Mouse (Mus musculus) left cerebral cortex, adult 18-20 months (tissue): ENCODE data around the gene Ppil3. TPM values are rescaled to one million over a fixed set of nuclear protein-coding genes. Genes with fewer than 3 reads are reported as not detected.

ENCODE experiments used
- DNase-seq, 2 experiments: peaks; one replicate each; pipeline ENCODE4 v3.0.0; 2021 to 2022; ENCODE audit warnings: low spot score in 2 of 2, mixed read lengths in 1 of 2
- long read RNA-seq, 2 experiments: library from polyadenylated mRNA; stranded (forward); transcript quantifications; one replicate each; pipeline ENCODE4 v2.0.0; 2021
- total RNA-seq, 2 experiments: library from RNA; stranded (reverse); gene quantifications; 2 replicates each; pipeline ENCODE4 v1.2.3; 2021

Gene Ppil3
- total RNA-seq: 10 to 100 TPM; 25.9 to 28.6 TPM
- long read RNA-seq, experiment 1, transcript Ppil3-203 (7 exons, 1,033 nt): major isoform, 6 of 12 reads
- long read RNA-seq, experiment 1, partial matches to known transcripts: 1 of 12 reads
- long read RNA-seq, experiment 1, other reads (novel, unspliced or antisense): 1 of 12 reads
- long read RNA-seq, experiment 2, transcript Ppil3-203 (7 exons, 1,033 nt): major isoform, 5 of 14 reads
- long read RNA-seq, experiment 2, partial matches to known transcripts: 0 of 14 reads
- long read RNA-seq, experiment 2, other reads (novel, unspliced or antisense): 6 of 14 reads

DNA sequence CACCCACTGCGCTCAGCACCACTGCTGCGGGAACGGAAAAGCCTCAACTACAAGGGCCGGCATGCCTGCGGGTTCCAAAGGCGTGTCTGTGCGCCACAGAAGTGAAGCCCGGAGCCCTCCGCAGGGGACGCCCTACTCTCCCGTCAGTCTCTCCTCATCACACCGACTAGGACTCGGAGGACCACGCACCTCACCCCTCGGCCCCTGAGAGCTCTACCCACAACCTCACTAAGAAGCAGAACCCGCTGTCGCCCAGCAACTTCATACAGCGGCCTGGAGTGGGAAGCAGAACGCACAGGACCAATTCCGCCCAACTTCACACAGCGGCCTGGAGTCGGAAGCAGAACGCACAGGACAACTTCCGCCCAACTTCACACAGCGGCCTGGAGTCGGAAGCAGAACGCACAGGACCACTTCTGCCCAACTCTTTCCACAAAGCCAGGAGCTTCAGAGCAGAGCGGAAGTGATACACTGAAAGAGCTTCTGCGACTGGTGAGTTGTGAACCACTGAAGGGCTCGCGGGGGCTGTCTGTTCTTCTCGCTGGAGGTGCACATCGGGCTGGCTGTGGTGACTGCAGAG lies at the start of gene Ppil3, which contains the start of gene Nif3l1:
Gene Ppil3, minus strand, starts transcription at position 344 of the 580 bp plus-strand sequence.
Gene Nif3l1, plus strand, starts transcription at position 9 of the 580 bp plus-strand sequence.
- DNase-seq: peak; percentile 79 to 90

DNA sequence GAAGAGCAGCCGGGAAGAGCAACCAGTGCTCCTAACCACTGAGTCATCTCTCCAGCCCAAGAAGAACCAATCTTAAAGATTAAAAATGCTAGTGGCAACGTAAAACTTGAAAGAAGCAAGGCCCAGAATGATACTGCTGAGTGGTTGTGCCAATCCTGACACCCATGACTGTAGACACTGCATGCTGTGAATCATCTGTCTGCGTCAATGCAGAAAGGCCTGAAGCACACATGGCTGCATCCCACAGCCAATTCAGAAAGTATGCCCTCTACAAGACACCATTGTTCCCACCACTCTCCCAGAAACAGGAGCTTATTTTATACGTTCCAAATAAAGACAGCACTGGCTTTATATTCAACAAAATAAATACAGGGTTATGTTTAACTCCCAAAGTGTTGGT lies 37.4 kb upstream of the Ppil3 start:
- no peak for DNase-seq

GRCm38 (mm10) chr1:58475662-58476061 lies 30.4 kb upstream of the Ppil3 start:
- DNase-seq: no peak

DNA sequence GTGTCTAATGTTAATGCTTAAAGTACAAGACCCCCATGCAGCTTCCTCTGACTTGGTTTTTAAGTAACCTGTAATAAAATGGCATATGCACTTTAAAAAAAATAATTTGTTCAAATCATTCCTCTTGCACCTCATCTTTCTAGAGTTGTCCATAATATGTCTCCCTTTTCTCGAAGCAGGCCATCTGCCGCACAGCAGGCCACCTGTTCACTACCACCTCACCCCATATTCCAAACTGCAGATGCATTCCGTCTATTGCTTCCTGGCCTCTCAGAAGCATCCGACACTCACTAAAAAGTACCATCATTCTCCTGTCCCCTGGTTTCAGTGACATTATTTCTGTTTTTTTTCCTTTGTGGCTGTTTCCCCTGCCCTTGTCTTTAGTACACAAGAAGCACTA lies 20.3 kb upstream of the Ppil3 start:
- no peak for DNase-seq

GRCm38 (mm10) chr1:58465042-58465441 lies 19.8 kb upstream of the Ppil3 start:
- peak in 1 of 2 experiments; percentile 21 for DNase-seq

- no peak for DNase-seq
Observed at GRCm38 (mm10) chr1:58463935-58464334, 18.6 kb upstream of the Ppil3 start.

DNA sequence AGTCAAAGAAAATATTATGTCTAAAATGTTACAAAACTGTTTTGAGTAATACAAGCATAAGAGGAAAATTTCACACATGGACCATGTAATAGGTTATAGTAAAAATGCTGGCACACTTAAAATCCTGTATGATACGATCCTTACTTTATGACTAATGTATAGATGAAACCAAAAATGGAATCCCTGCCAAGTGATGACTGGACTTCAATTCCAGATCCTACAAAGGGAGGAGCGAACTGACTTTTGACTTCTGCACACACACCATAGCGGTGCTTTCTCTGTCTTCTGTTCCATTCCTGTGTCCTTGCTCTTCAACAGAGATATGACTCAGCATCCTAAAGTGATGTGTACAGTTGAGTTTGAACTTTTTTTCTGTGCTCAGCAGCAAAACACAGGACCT lies 15.3 kb upstream of the Ppil3 start:
- DNase-seq: no peak

DNA sequence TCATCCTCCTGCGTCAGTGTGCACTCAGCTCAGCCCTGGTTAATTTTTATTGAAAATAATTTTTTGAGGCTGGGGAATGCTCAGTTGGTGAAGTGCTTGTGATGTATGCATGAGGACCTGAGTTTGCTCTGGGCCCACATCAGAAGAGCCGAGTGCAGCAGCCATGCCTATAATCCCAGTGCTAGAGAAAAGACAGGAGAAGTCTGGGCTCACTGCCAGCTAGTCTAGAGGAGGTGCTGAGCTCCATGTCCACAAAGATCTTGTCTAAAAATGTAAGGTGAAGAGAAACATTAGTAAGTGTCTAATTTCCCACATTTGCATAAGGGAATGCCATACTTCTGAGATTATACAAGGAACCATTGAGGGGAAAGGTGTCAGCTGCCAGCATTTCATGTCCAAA lies 13.6 kb upstream of the Ppil3 start:
- peak; percentile 8 to 42 for DNase-seq

DNA sequence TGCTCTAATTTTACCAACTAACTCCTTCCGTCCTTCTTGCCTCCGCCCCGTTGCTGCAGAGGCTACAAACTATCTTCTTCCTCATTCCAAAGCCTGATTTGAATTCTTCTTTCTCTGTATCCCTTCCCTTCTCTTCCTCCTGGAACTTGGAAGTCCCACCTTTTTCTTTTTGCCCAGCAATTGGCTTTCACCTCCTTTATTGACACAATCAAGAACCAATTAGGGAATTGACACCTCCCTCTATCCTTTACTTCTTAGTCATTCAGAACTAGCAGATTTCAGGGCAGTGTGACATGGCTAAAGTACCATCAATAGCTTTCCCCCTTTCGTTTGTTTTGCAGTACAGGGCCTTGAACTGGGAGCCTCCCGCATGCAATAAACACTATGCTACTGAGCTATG lies 12.9 kb upstream of the Ppil3 start:
- DNase-seq: no peak

GRCm38 (mm10) chr1:58454316-58454715 lies 9.0 kb upstream of the Ppil3 start:
- DNase-seq: no peak

GRCm38 (mm10) chr1:58448396-58448795 lies 3.1 kb upstream of the Ppil3 start:
- DNase-seq: no peak

DNA sequence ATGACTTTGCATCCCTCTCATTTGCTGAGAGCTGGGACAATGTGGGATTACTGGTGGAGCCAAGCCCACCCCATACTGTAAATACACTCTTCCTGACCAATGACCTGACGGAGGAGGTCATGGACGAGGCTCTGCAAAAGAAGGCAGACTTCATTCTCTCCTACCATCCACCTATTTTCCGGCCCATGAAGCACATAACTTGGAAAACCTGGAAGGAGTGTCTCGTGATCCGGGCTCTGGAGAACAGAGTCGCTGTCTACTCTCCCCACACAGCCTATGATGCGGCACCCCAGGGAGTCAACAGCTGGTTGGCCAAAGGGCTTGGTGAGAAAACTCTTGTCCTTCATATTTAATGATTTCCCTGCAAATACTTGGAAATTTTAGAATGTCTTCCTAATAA lies 2.5 kb upstream of the Ppil3 start:
- no peak for DNase-seq

- no peak for DNase-seq
Observed at GRCm38 (mm10) chr1:58445861-58446260, 575 bp upstream of the Ppil3 start.

GRCm38 (mm10) chr1:58444691-58445090 lies 595 bp downstream of the Ppil3 start:
- DNase-seq: no peak

DNA sequence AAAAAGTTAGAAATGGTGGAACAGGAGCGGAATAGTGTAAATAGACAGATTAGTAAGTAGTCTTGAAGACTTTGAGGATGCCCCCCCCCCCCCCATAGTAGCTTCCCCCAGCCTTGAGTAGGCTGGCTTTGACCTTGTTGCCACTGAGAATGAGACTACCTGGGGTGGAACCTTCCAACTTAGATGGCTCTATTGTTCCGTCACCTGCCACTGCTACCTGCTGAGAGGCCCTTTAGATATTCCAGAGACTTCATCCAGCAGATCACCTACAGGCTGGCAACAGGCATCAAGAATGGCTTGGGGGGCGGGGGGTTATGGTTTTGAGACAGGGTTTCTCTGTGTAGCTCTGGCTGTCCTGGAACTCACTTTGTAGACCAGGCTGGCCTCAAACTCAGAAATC lies 20.7 kb downstream of the Ppil3 start:
- DNase-seq: no peak

DNA sequence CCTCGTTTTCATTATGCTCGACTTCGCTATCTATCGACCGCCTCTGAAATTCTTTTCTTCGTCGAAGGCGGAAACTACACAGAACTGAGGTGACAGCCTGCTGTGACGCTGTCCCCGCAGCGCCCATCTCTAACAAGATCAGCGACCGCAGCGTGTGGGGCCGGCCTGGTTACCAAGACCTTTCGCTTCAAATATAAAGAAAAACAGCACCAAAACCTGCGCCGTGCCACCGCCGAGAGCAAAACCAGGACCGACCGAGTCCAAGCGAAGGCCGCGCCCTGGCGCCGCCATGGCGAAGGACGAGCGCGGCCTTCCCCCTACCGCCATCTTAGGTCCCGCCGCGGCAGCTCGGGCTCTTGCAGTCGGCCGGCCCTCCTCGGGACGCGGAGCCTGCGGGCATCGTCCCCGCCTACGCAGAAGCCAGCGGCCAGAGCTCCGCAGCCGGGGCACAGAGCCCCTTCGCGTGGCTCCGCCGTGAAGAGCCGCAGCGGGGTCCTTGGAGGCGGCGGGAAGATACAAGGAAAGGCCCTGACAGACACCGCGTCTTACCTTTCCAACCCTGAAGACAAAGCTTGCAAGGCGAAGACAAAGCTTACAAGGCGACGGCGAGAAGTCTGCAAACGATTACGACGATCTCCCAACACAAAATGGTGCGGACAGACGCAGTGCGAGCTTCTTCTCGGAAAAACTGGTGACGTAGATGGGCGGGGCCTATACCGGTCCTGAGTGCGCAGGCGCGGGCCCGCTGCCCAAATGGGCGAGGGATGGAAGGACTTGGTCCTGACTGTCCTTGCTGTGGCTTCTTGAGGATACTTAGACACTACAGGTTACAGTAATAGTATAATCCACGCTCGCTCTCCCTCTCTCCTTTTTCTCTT lies 21.7 kb downstream of the Ppil3 start, which contains the start of gene Clk1:
Gene Clk1, minus strand, starts transcription at position 696 of the 878 bp plus-strand sequence.
- DNase-seq: peak; percentile 95 to 96

DNA sequence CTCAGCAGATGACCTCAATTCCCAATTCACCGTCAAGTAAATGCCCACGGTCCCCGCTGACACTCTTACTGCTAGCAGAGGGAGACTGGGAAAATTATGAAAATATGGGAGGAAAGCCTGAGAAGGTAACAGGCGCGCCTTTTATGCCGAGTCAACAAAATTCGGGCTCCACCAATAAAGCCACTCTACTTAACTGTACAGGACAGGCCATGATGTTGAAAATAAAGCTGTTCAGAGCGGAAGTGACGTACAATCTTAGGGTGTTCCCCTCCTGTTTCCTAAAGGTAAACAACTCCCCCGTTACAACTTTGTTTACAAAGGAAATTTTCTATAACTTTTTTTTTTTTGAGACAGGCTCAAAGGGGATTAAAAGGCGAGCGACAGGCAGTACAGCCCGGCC lies 22.4 kb downstream of the Ppil3 start:
- DNase-seq: no peak

DNA sequence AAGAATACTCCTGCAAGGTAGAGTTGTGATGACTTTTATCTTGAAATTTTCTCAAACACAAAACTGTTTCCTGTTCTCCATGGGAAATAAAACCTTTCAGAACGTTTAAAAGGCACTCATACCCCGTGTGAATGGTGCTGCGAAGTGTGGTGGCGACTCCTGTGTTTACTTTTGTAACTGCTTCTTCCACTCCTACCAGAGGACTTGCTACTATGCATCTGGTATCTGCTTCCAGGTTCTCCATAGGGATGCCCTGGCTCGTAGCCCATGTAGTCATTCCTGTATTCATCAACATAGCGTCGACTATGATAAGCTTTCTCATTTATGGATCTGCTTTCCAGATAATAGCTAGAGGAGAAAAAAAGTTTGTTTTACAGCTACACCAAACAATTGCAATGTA lies 24.3 kb downstream of the Ppil3 start:
- DNase-seq: no peak

- DNase-seq: no peak
Observed at GRCm38 (mm10) chr1:58420032-58420431, 25.3 kb downstream of the Ppil3 start.

- DNase-seq: no peak
Observed at GRCm38 (mm10) chr1:58416048-58416447, 29.2 kb downstream of the Ppil3 start.

DNA sequence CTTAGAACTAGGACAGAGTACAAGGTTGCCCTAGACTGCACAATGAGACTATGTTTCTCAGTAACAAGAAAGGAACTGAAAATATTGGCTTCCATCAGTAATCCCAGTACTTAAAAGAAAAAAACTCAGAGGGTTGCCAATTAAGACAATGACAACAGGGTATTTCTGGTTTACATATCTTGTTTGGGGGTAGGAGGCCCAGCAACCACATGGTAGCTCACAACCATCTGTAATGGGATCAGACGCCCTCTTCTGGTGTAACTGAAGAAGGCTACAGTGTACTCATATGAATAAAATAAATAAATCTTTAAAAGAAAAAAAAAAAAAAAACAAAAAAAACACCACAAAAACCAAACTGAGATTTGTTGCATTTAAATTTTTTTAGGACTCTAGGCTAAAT lies 29.8 kb downstream of the Ppil3 start:
- no peak for DNase-seq

DNA sequence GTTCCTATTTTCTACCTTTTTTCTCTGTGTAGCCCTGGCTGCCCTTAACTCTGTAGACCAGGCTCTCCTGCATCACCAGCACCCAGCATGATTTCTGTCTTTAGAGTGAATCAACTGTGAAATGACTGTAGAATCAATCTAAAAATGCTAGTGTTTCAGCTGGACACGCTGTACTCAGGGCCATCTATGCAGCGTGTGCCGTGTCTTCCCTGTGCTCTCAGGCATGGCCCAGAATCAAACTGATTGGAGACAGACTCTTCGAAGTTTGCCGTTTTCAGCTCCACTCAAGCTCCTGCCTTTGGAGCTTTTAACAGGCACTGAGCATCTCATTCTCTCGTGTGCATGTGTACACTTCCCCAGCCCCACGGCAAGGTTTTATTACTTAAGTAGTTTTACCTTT lies 34.5 kb downstream of the Ppil3 start:
- DNase-seq: no peak
